Mouse (Mus musculus): Measurements from ENCODE around the gene Tsen54.

- no peak for TF ChIP-seq POLR2A (IDR thresholded peaks at IDR 0.05; ENCODE audit: borderline replicate concordance, extremely low read depth, insufficient read depth, insufficient read length, poor library complexity, severe bottlenecking)
- no peak for TF ChIP-seq CTCF (IDR thresholded peaks at IDR 0.05; ENCODE audit: borderline replicate concordance, extremely low read depth, insufficient read depth, insufficient read length)
Measured at GRCm38 (mm10) chr11:115872437-115872836, 57.9 kb downstream of the Tsen54 start.
